Mouse (Mus musculus) left cerebral cortex, postnatal 4 days (tissue): ENCODE results near the gene Mrpl36. TPM values are rescaled to one million over a fixed set of nuclear protein-coding genes. Genes with fewer than 3 reads are reported as not detected.

Experiments used
- DNase-seq: peaks from one replicate; pipeline ENCODE4 v3.0.0-alpha.2; 2022
- intact Hi-C: fragments of 180-260 bp; cut with DNase I; formaldehyde crosslinking; loops from one replicate; pipeline ENCODE4 v1.15.1; 2025
- total RNA-seq, 2 experiments: library from RNA; stranded (reverse); gene quantifications; 2 replicates each; pipeline ENCODE4 v1.2.3; 2021

The Mrpl36 gene
- total RNA-seq, 2 experiments from 2014 or later: 26.7 to 31.2 TPM

- intact Hi-C loops: no loop called here
- DNase-seq: no peak
Measured at GRCm38 (mm10) chr13:73346131-73346530, 17.8 kb downstream of the Mrpl36 start.

- intact Hi-C loops: no loop called here
- no peak for DNase-seq
Measured at GRCm38 (mm10) chr13:73346743-73347142, 18.4 kb downstream of the Mrpl36 start.

- DNase-seq: no peak
- intact Hi-C loops: no loop called here
Measured at GRCm38 (mm10) chr13:73347171-73347570, 18.9 kb downstream of the Mrpl36 start.

- DNase-seq: no peak
- intact Hi-C loops: no loop called here
Measured at GRCm38 (mm10) chr13:73347922-73348650, 19.8 kb downstream of the Mrpl36 start.

GRCm38 (mm10) chr13:73350741-73351140 is 22.4 kb downstream of the Mrpl36 start:
- intact Hi-C loops: no loop called here
- no peak for DNase-seq

- intact Hi-C loops: no loop called here
- DNase-seq: no peak
Measured at GRCm38 (mm10) chr13:73351910-73352309, 23.6 kb downstream of the Mrpl36 start.

GRCm38 (mm10) chr13:73352491-73352890 is 24.2 kb downstream of the Mrpl36 start:
- intact Hi-C loops: no loop called here
- no peak for DNase-seq

- no peak for DNase-seq
- intact Hi-C loops: no loop called here
Measured at GRCm38 (mm10) chr13:73357106-73357505, 28.8 kb downstream of the Mrpl36 start.

- no peak for DNase-seq
- intact Hi-C loops: no loop called here
Measured at GRCm38 (mm10) chr13:73373367-73373766, 45.1 kb downstream of the Mrpl36 start.

GRCm38 (mm10) chr13:73374612-73375011 is 46.3 kb downstream of the Mrpl36 start:
- intact Hi-C loops: no loop called here
- DNase-seq: peak; percentile 10

- intact Hi-C loops: no loop called here
- no peak for DNase-seq
Measured at GRCm38 (mm10) chr13:73377637-73378036, 49.3 kb downstream of the Mrpl36 start.

Other genes with a start within 250 kb of the Mrpl36 start
- not detected for gene Irx4, start 68.0 kb upstream of the Mrpl36 start, total RNA-seq
- gene Ndufs6, start within 50 bp of the Mrpl36 start, total RNA-seq: 100 to 1,000 TPM; 126 to 131 TPM
- 100 to 1,000 TPM in 1 of 2 experiments, 10 to 100 TPM in 1; 95.5 to 106 TPM for gene Lpcat1, start 138.7 kb downstream of the Mrpl36 start, total RNA-seq
- under 1 TPM; 0.14 to 0.36 TPM for gene Slc6a3, start 208.2 kb downstream of the Mrpl36 start, total RNA-seq